Mouse (Mus musculus) heart, postnatal 4 days (tissue): ENCODE measurements at regions not wholly inside any gene's neighbourhood (a gene's known extent, or its start where the extent isn't known, plus 50 kb on each side); places are given as distances from the start of the nearest gene placed in this dataset.

ENCODE experiments used
- DNase-seq: peaks from one replicate; pipeline ENCODE4 v3.0.0; 2021

GRCm38 (mm10) chr3:136993473-136993872 lies 323.5 kb downstream of the Ppp3ca start:
- no peak for DNase-seq

DNA sequence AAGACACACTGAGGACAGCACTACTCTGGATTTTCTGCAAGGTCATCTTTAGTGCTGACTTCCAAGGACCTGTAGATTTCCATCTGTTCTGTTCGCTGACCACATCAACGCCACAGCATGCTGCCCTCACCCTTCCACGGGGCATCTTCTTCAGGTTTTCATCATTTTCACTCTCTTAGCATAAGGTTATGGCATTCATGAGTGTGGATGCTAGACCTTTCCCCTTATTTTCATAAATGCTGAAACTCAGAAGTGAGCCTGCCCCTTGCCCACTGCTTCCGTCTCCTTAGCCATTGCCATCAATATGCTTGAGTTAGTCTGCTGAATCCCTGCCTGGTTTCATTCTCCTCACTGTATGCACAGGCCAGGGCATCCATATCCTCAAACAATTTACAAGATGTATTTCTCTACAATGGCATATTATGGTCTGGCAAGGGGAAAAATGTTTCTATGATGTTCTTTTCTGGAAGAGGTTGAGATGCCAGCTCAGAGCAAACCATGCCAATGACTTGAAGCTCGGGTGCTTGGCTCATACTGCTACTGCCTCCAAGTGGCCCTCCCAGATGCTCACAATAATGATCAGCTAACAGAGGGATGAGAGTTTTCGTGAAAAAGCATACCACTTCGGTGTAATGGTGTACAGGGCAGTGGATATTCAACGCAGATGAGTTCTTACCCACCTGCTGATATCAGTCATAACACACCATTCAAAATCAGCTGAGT lies 324.6 kb downstream of the Ppp3ca start:
- no peak for DNase-seq

DNA sequence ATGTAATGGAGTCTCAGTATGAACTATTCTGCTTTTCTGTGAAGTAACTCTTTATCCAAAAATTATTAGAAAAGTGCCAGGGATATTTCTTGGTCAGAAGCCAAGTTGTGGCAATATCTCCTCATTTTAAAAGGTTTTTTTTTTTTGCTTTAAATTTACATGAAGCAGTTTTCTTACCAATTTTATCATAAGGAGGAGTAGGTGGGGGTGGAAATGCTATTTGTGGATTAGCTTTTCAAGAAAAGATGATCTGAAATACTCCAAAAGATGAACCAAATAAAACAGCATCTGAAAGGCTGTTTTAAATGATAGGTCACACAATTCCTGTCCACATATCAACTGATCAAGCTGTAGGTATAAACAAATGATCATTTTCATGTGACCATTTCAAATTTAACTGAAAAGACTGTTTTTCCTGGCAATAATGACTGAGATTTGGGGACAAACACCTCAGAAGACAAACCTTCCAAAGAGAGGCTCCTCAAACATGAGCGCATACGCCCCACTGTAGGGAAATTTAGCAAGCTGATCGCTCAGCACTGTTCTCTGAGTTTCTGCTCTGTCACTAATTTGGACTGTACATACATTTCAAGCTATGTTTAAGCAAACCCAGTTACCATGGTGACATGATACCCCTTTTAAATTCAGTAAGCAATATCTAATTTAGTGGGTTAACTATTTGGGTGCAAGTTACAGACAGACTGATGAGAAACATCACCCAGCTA lies 325.8 kb downstream of the Ppp3ca start:
- DNase-seq = no peak

GRCm38 (mm10) chr3:136996381-136996895 lies 326.5 kb downstream of the Ppp3ca start:
- DNase-seq = no peak

- no peak for DNase-seq
Observed at GRCm38 (mm10) chr3:137011551-137011950, 329.3 kb upstream of the Emcn start.

GRCm38 (mm10) chr3:137014686-137015085 lies 326.2 kb upstream of the Emcn start:
- peak; percentile 17 for DNase-seq

DNA sequence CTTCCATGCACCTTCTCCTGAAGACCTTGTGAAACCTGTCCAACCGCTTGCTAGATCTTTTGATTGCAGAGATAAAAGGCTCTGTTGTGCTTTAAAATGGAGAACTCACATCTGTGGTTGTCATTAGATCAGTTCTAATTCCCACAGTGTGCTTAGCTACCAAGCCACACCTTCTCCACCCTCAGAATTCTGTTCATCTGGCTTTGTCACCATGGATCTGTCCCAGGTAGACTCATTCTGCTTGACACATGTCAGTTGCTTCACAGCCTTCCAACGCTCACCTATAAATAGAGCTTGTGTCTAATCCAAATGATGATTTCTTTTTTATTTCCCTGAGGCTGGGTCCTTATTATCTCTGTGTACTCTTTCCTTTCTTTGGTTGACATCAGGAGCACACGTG lies 325.7 kb upstream of the Emcn start:
- DNase-seq = no peak

DNA sequence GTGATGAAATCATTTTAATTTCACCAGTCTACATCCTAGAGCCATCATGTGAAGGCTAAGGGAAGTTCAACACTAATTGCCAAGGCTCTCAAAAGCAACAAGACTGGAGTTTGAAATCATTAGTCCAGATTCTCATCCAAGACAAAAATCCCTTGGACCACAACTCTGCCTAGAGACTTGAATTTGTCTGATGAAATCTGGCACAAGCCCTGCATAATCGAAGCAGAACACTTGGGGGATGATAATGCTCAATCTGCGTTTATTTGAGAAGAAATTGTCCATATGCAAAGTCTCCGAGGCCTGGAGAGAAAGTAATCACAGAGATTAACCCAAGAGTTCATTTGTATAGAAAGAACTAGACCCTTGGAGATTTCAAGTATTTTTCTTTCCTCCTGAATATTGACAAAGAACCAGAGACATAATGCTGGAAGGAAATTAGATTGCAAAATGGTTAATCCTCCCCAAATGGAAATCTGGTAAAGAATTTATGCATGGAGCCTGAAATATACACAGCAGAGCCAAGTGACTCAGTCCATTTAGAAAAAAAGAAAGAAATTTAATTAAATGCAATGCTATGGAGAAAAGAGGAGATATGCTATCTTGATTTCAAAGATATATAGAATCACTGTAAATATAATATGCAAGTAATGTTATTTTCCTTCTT lies 320.8 kb upstream of the Emcn start:
- DNase-seq = no peak

- DNase-seq = no peak
Observed at GRCm38 (mm10) chr3:137029546-137029945, 311.3 kb upstream of the Emcn start.

DNA sequence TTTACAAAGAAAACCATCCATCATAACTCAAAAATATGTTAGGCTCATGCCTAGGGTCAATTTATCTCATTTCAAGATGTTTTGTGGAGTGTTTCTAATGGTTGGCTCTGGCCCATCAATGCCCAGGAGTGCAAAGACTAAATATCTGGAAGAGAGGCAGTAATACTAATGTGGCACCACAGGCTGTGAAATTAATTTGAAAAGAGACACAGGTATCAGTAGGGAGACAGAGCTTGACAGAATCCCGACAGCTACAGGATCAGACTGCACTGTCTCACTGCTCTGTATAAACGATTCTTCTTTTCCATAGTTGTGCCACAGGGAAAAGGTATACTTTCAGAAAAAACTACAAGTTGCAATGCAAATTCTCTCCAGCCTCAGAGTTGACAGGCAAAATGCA lies 308.1 kb upstream of the Emcn start:
- no peak for DNase-seq

DNA sequence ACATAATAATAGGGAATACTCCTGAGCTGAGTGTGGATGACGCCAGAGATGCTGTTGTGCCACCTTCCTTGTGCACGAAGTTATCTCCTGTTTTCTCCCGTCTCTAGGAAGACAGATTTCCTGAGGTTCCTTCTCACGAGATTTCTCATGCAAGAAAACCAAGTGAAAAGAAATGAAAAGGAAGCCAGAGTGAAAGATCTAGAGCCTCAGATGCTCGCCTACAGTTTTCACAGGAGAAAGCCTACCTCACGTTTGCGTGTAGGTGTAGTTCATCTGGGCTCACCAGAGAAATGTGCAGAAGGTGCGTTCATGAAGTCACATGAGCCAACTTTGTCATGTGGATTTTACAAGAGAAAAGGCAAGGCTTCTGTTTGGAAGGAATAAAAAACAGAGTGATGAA lies 301.2 kb upstream of the Emcn start:
- no peak for DNase-seq

GRCm38 (mm10) chr3:137056544-137057224 lies 284.2 kb upstream of the Emcn start:
- DNase-seq = no peak

DNA sequence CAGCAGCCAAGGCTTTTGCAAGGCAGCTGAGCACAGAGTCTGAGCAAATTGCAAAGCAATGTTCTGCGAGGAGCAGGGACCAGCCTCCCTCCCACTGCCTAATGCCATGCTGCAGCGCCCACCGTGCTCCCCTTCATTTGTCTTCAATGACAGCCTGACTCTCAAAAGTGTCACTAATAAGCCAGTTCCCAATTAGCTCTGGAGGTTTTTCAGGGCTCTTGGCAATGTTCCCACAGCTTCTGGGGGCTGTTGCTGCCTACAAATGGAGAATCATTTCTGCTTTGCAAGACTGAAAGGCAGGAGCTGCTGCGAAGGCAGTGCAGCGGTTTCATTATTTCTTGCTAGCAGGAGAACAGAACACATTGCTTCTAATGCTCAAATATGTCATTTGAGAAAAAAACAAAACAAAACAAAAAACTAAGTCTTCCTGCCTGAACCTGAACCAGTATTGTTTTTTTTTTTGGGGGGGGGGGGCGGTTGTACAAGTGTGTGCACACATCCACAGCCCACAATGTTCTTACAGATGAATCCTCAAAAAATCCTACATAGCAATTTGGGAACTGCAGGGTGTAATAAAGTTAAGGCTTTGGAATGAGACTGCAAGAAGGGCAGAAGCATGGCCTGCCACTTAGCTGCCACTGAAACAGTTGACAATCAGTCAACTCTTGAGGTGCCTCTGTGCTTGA lies 283.5 kb upstream of the Emcn start:
- peak; percentile 4 for DNase-seq

GRCm38 (mm10) chr3:137057911-137058260 lies 283.0 kb upstream of the Emcn start:
- DNase-seq = no peak

GRCm38 (mm10) chr3:137062067-137062466 lies 278.8 kb upstream of the Emcn start:
- no peak for DNase-seq

- DNase-seq = no peak
Observed at GRCm38 (mm10) chr3:137067336-137067735, 273.5 kb upstream of the Emcn start.

GRCm38 (mm10) chr3:137069334-137069733 lies 271.5 kb upstream of the Emcn start:
- DNase-seq = no peak

- DNase-seq = no peak
Observed at GRCm38 (mm10) chr3:137077718-137078599, 262.9 kb upstream of the Emcn start.

GRCm38 (mm10) chr3:137078600-137078975 lies 262.3 kb upstream of the Emcn start:
- no peak for DNase-seq

- DNase-seq = no peak
Observed at GRCm38 (mm10) chr3:137086896-137087295, 254.0 kb upstream of the Emcn start.
